Mouse (Mus musculus) small intestine, adult 2 months (tissue): ENCODE data around the gene Rnpepl1.

Experiments
- CTCF ChIP-seq: fragments of 200-500 bp; IDR thresholded peaks from 2 replicates; pipeline ENCODE4 v1.5.1; 2012; ENCODE audit warnings: low read depth, mild to moderate bottlenecking, control low read depth, inconsistent platforms, low read length, moderate library complexity, mixed read lengths; ENCODE audit not compliant: insufficient replicate concordance, insufficient read length; ENCODE audit errors: extremely low read depth
- POLR2A ChIP-seq: fragments of 200-500 bp; IDR thresholded peaks from 2 replicates; pipeline ENCODE4 v1.6.1; 2012; ENCODE audit warnings: low read depth, mild to moderate bottlenecking, control low read depth, inconsistent platforms, low read length, moderate library complexity

DNA sequence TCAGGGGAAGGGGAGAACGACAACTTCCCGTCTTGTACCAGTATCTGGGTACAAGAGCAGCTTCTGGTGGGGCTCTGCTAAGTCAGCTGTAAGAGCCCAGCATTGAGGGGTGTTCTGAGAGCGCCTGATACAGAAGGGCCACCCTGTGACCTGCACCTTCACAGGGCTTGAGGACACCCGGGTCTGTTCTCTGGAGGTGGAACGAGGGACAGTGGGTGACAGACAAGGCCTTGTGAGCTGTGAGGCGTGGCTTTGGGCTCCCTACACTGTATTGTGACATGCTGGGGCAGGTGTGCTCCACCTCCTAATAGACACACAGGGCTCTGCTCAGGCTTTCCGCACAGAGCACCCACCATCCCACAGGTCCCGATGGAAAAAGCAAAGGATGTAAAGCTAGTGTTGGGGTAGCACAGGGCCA is 1.1 kb downstream of the Rnpepl1 start:
- TF ChIP-seq CTCF (no peak), POLR2A (no peak)
